Mouse (Mus musculus) forebrain, embryonic 11.5 days (tissue): Measurements from ENCODE around the gene Mrpl52. TPM values are rescaled to one million over a fixed set of nuclear protein-coding genes. Genes with fewer than 3 reads are reported as not detected.

Experiments
- ATAC-seq: fragments of 200-750 bp; cut with Nextera tagmentation; replicated peaks from 2 replicates; pipeline ENCODE4 v1.8.0; 2017; ENCODE audit warnings: moderate TSS enrichment; ENCODE audit not compliant: low FRiP score
- DNase-seq: peaks from one replicate; pipeline ENCODE4 v3.0.0-alpha.2; 2017; ENCODE audit warnings: low spot score
- H3K27ac ChIP-seq: fragments of 300-500 bp; sonication (generic); 2 replicates; pipeline ENCODE4 v1.5.1; 2014; ENCODE audit warnings: low read depth, low read length
- H3K27me3 ChIP-seq: fragments of 300-500 bp; sonication (generic); 2 replicates; pipeline ENCODE4 v1.6.1; 2014; ENCODE audit warnings: mild to moderate bottlenecking, low read length, mixed read lengths; ENCODE audit not compliant: control insufficient read depth, insufficient read depth
- H3K36me3 ChIP-seq: fragments of 300-500 bp; sonication (generic); 2 replicates; pipeline ENCODE4 v1.6.1; 2014; ENCODE audit warnings: mild to moderate bottlenecking, low read length, moderate library complexity, mixed read lengths; ENCODE audit not compliant: control insufficient read depth, insufficient read depth
- H3K4me1 ChIP-seq: fragments of 300-500 bp; sonication (generic); replicated peaks from 2 replicates; pipeline ENCODE4 v1.6.1; 2014; ENCODE audit warnings: low read length, mixed read lengths; ENCODE audit not compliant: control insufficient read depth, insufficient read depth
- H3K4me2 ChIP-seq: fragments of 300-500 bp; sonication (generic); 2 replicates; pipeline ENCODE4 v1.6.1; 2014; ENCODE audit warnings: low read depth, mild to moderate bottlenecking, low read length, moderate library complexity, mixed read lengths; ENCODE audit not compliant: severe bottlenecking
- H3K4me3 ChIP-seq: fragments of 300-500 bp; sonication (generic); 2 replicates; pipeline ENCODE4 v1.5.1; 2014; ENCODE audit warnings: low read depth, low read length
- H3K9ac ChIP-seq: fragments of 300-500 bp; sonication (generic); 2 replicates; pipeline ENCODE4 v1.6.1; 2014; ENCODE audit warnings: low read length
- H3K9me3 ChIP-seq: fragments of 300-500 bp; sonication (generic); 2 replicates; pipeline ENCODE4 v1.6.1; 2016; ENCODE audit warnings: low read length, mixed read lengths; ENCODE audit not compliant: control insufficient read depth
- WGBS: fragments of 180-500 bp; shearing (Covaris S2); extraction: QIAGEN DNeasy Blood & Tissue Kit; methylation state at CpG from one replicate; pipeline ENCODE4 v1.1.7; 2014; 5-methylcytosine and 5-hydroxymethylcytosine counted together
- polyA plus RNA-seq: library from polyadenylated mRNA; unstranded; fragments of >200 nt; fragmentation: Nextera tagmentation; extraction: Ambion mirVana; gene quantifications from 2 replicates; pipeline ENCODE4 v1.2.1, GENCODE M21; 2014

The Mrpl52 gene
- polyA plus RNA-seq, 1 experiment from 2014 or later, result 221 TPM

GRCm38 (mm10) chr14:54387546-54387945 is 39.2 kb upstream of the Mrpl52 start:
- Histone ChIP-seq H3K9ac (no peak overlapping the region), H3K4me1 (no peaks in the 10 kb centered on the region), H3K9me3 (no peaks in the 10 kb centered on the region), H3K4me2 (no peak overlapping the region), H3K27ac (no peak overlapping the region), H3K27me3 (no peaks in the 10 kb centered on the region), H3K4me3 (no peak overlapping the region), H3K36me3 (no peaks in the 10 kb centered on the region)
- DNase-seq, result no peak
- WGBS, result 78% methylated on average over 6 of the region's 6 CpGs
- ATAC-seq, result no peak

GRCm38 (mm10) chr14:54390843-54391242 is 35.9 kb upstream of the Mrpl52 start:
- Histone ChIP-seq H3K4me1 (no peaks in the 10 kb centered on the region), H3K9ac (no peak overlapping the region), H3K27me3 (no peaks in the 10 kb centered on the region), H3K4me2 (no peak overlapping the region), H3K36me3 (no peaks in the 10 kb centered on the region), H3K9me3 (no peaks in the 10 kb centered on the region), H3K4me3 (no peak overlapping the region), H3K27ac (no peak overlapping the region)
- WGBS, result 80% methylated on average over 6 of the region's 6 CpGs
- DNase-seq, result no peak
- no peak for ATAC-seq

GRCm38 (mm10) chr14:54393794-54394193 is 32.9 kb upstream of the Mrpl52 start:
- H3K4me2 ChIP-seq, result no peak overlapping the region
- H3K4me3 ChIP-seq, result no peak overlapping the region
- no peaks in the 10 kb centered on the region for H3K36me3 ChIP-seq
- WGBS, result 89% methylated on average over 3 of the region's 3 CpGs
- H3K9me3 ChIP-seq, result no peaks in the 10 kb centered on the region
- no peak overlapping the region for H3K9ac ChIP-seq
- H3K4me1 ChIP-seq, result no peaks in the 10 kb centered on the region
- DNase-seq, result no peak
- no peak overlapping the region for H3K27ac ChIP-seq
- no peaks in the 10 kb centered on the region for H3K27me3 ChIP-seq
- ATAC-seq, result no peak

- no peak for ATAC-seq
- Histone ChIP-seq H3K27me3 (no peaks in the 10 kb centered on the region), H3K36me3 (no peaks in the 10 kb centered on the region), H3K4me3 (no peak overlapping the region), H3K9ac (no peak overlapping the region), H3K27ac (no peak overlapping the region), H3K4me1 (no peaks in the 10 kb centered on the region), H3K9me3 (no peaks in the 10 kb centered on the region), H3K4me2 (no peak overlapping the region)
- DNase-seq, result no peak
These were observed 32.4 kb upstream of the Mrpl52 start for GRCm38 (mm10) chr14:54394309-54394708.

GRCm38 (mm10) chr14:54396685-54397084 is 30.0 kb upstream of the Mrpl52 start:
- Histone ChIP-seq H3K4me3 (no peak overlapping the region), H3K9ac (no peak overlapping the region), H3K9me3 (no peaks in the 10 kb centered on the region), H3K4me1 (no peaks in the 10 kb centered on the region), H3K27me3 (no peaks in the 10 kb centered on the region), H3K27ac (no peak overlapping the region), H3K36me3 (no peaks in the 10 kb centered on the region), H3K4me2 (no peak overlapping the region)
- ATAC-seq (no peak), DNase-seq (no peak)
- WGBS, result 88% methylated on average over 7 of the region's 7 CpGs

GRCm38 (mm10) chr14:54397872-54398527 is 28.7 kb upstream of the Mrpl52 start:
- H3K27me3 ChIP-seq, result no peaks in the 10 kb centered on the region
- DNase-seq, result no peak
- no peak for ATAC-seq
- no peak overlapping the region for H3K4me2 ChIP-seq
- H3K9ac ChIP-seq, result no peak overlapping the region
- 91% methylated on average over 7 of the region's 7 CpGs for WGBS
- H3K9me3 ChIP-seq, result no peaks in the 10 kb centered on the region
- no peaks in the 10 kb centered on the region for H3K4me1 ChIP-seq
- no peak overlapping the region for H3K27ac ChIP-seq
- no peaks in the 10 kb centered on the region for H3K36me3 ChIP-seq
- H3K4me3 ChIP-seq, result no peak overlapping the region

- no peak overlapping the region for H3K4me3 ChIP-seq
- H3K27ac ChIP-seq, result no peak overlapping the region
- no peak overlapping the region for H3K4me2 ChIP-seq
- no peak for ATAC-seq
- DNase-seq, result no peak
- H3K27me3 ChIP-seq, result no peaks in the 10 kb centered on the region
- no peaks in the 10 kb centered on the region for H3K9me3 ChIP-seq
- H3K4me1 ChIP-seq, result no peaks in the 10 kb centered on the region
- WGBS, result 82% methylated on average over 7 of the region's 7 CpGs
- H3K9ac ChIP-seq, result no peak overlapping the region
- no peaks in the 10 kb centered on the region for H3K36me3 ChIP-seq
These were observed 28.2 kb upstream of the Mrpl52 start for GRCm38 (mm10) chr14:54398528-54398916.

GRCm38 (mm10) chr14:54398921-54399382 is 27.8 kb upstream of the Mrpl52 start:
- Histone ChIP-seq H3K9me3 (no peaks in the 10 kb centered on the region), H3K4me1 (no peaks in the 10 kb centered on the region), H3K27me3 (no peaks in the 10 kb centered on the region), H3K9ac (no peak overlapping the region), H3K36me3 (no peaks in the 10 kb centered on the region), H3K27ac (no peak overlapping the region), H3K4me3 (no peak overlapping the region), H3K4me2 (no peak overlapping the region)
- ATAC-seq (no peak), DNase-seq (no peak)
- 67% methylated on average over 8 of the region's 8 CpGs for WGBS

GRCm38 (mm10) chr14:54401723-54402122 is 25.0 kb upstream of the Mrpl52 start:
- WGBS, result 82% methylated on average over 3 of the region's 3 CpGs
- no peak overlapping the region for H3K4me2 ChIP-seq

More at GRCm38 (mm10) chr14:54401723-54402122, 25.0 kb upstream of the Mrpl52 start:
- no peak overlapping the region for H3K4me3 ChIP-seq
- no peaks in the 10 kb centered on the region for H3K27me3 ChIP-seq
- no peaks in the 10 kb centered on the region for H3K9me3 ChIP-seq
- H3K36me3 ChIP-seq, result no peaks in the 10 kb centered on the region
- DNase-seq (no peak), ATAC-seq (no peak)
- no peak overlapping the region for H3K9ac ChIP-seq
- H3K4me1 ChIP-seq, result no peaks in the 10 kb centered on the region
- H3K27ac ChIP-seq, result no peak overlapping the region
